Mouse (Mus musculus) liver, embryonic 14.5 days (tissue): ENCODE measurements around the gene Gas7. TPM values are rescaled to one million over a fixed set of nuclear protein-coding genes. Genes with fewer than 3 reads are reported as not detected.

Source experiments
- ATAC-seq: fragments of 200-750 bp; cut with Nextera tagmentation; 2 replicates; pipeline ENCODE4 v1.8.0; 2017; ENCODE audit warnings: moderate number of reproducible peaks, mild to moderate bottlenecking, moderate library complexity; ENCODE audit not compliant: insufficient read depth
- DNase-seq, 3 experiments: peaks; one replicate each; pipeline ENCODE4 v3.0.0-alpha.2; 2012 to 2013; ENCODE audit warnings: low read depth in 3 of 3, low spot score in 3 of 3
- H3K27ac ChIP-seq: fragments of 300-500 bp; sonication (generic); 2 replicates; pipeline ENCODE4 v1.5.1; 2014; ENCODE audit warnings: moderate library complexity, mild to moderate bottlenecking, control low read depth, inconsistent platforms
- H3K27me3 ChIP-seq: fragments of 300-500 bp; sonication (generic); 2 replicates; pipeline ENCODE4 v1.6.1; 2014; ENCODE audit warnings: mild to moderate bottlenecking, low read length, moderate library complexity; ENCODE audit not compliant: control insufficient read depth, insufficient read depth
- H3K36me3 ChIP-seq: fragments of 300-500 bp; sonication (generic); replicated peaks from 2 replicates; pipeline ENCODE4 v1.6.1; 2014; ENCODE audit warnings: low read depth; ENCODE audit not compliant: control insufficient read depth, insufficient read depth
- H3K4me1 ChIP-seq, 2 experiments: fragments of 200-500 bp in 1 of 2; fragments of 300-500 bp in 1 of 2; sonication (generic) in 1 of 2; replicated peaks; 2 replicates each; pipeline ENCODE4 v1.6.1; 2012 to 2014; ENCODE audit warnings: antibody characterized with exemption in 1 of 2, inconsistent platforms in 1 of 2, low read length in 1 of 2; ENCODE audit not compliant: control insufficient read depth in 2 of 2, insufficient read depth in 2 of 2
- H3K4me2 ChIP-seq: fragments of 300-500 bp; sonication (generic); 2 replicates; pipeline ENCODE4 v1.6.1; 2014; ENCODE audit warnings: low read depth, mild to moderate bottlenecking, control low read depth, moderate library complexity
- H3K4me3 ChIP-seq, 2 experiments: fragments of 200-500 bp in 1 of 2; fragments of 300-500 bp in 1 of 2; sonication (generic) in 1 of 2; 2 replicates each; pipeline ENCODE4 v1.5.1; 2012 to 2014; ENCODE audit warnings: low read depth in 2 of 2, low read length in 2 of 2, mild to moderate bottlenecking in 2 of 2, control low read depth in 1 of 2, inconsistent platforms in 1 of 2, moderate library complexity in 1 of 2; ENCODE audit not compliant: insufficient read depth in 1 of 2
- H3K9ac ChIP-seq: fragments of 300-500 bp; sonication (generic); replicated peaks from 2 replicates; pipeline ENCODE4 v1.6.1; 2014; ENCODE audit warnings: mild to moderate bottlenecking, control low read depth, moderate library complexity
- H3K9me3 ChIP-seq: fragments of 300-500 bp; sonication (generic); 2 replicates; pipeline ENCODE4 v1.6.1; 2016; ENCODE audit warnings: low read length, mixed read lengths; ENCODE audit not compliant: control insufficient read depth
- CTCF ChIP-seq: IDR thresholded peaks from 2 replicates; pipeline ENCODE4 v1.5.1; 2016; ENCODE audit warnings: antibody characterized with exemption, low read depth, control low read depth
- EP300 ChIP-seq: IDR thresholded peaks from 2 replicates; pipeline ENCODE4 v1.6.1; 2016; ENCODE audit warnings: antibody characterized with exemption, low read depth
- WGBS: fragments of 180-500 bp; shearing (Covaris S2); extraction: QIAGEN DNeasy Blood & Tissue Kit; methylation state at CpG from one replicate; pipeline ENCODE4 v1.1.7; 2014; ENCODE audit not compliant: insufficient replicate concordance; 5-methylcytosine and 5-hydroxymethylcytosine counted together
- polyA plus RNA-seq, 2 experiments: library from polyadenylated mRNA; depleted of rRNA in 1 of 2; stranded (reverse) in 1 of 2; unstranded in 1 of 2; fragments of >200 nt; fragmentation: Nextera tagmentation in 1 of 2; extraction: Ambion mirVana in 1 of 2; gene quantifications; 2 replicates each; pipeline versions ENCODE4 v1.2.1 to v1.2.3; 2012 to 2014

The Gas7 gene
- polyA plus RNA-seq, 2 experiments = 0.49 to 1.1 TPM

DNA sequence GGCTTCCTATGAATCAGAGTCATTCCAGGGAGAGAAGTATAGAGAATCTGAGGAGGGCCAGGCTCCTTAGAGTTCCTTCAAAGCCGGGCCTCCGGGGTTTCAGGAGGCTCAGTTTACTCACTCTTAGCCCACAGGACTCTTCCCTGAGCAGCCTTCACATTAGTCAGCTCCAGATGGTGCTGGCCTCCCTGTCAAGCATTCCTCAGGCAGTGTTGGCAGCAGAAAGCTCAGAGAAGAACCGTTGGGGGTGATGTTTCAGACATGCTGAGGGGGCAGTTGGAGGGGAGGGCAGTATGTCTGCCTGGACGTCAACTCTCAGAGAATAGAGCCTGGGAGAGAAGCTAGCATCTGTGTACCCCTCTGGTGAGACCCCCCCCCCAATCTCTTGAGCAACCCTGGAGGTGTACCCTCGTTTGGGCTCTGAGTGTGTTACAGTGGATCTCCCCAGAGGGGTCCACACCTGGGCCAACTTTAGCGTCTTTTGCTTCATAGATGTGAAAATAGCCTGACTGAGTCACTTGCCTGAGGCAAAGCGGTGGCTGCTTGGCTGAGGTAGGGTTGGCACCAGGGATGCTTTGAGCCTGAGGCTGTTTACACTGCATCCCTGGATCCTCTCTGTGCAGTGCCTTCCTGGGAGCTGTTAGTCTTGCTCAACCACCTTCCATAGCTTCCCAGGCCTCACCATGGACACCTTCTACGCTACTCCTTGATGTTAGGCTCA is 145.6 kb downstream of the Gas7 start:
- TF ChIP-seq EP300 = no peak
- TF ChIP-seq CTCF = no peak
- no peak for ATAC-seq

DNA sequence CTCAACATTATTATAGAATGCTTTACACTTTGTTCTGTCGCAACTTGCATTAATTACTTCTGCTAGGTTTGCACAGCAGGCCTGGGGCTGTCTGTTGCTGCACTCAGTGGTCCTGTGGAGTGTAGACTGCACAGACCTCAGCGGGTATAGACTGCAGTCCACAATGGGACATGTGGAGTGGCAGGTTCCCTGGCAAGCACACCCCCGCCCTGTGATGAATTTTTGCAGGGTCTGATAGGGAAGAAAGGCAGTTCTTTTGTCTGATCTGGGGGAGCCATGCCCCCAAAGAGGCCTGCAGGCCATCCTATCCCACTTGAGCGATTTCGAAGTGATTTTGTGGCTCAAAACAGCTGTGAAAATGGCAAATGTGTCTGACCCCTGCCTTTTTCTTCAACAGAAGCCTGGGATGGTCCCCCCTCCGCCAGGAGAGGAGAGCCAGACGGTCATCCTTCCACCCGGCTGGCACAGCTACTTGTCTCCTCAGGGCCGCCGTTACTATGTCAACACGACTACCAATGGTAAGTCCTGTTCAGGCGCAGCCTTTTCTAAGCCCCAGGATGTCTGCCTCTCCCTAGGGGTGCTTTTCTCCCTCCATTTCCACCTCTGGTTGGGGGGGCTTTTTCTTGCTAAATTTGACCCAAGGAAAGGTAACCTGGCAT is 147.6 kb downstream of the Gas7 start:
- 63% methylated on average over 12 of the region's 12 CpGs for WGBS
- ATAC-seq = no peak
- Histone ChIP-seq H3K4me1 (no peaks in the 10 kb centered on the region; a peak in 1 of 4 replicates), H3K9me3 (no peaks in the 10 kb centered on the region), H3K36me3 (no peaks in the 10 kb centered on the region), H3K4me2 (no peak overlapping the region), H3K9ac (no peak overlapping the region), H3K27me3 (no peaks in the 10 kb centered on the region), H3K4me3 (no peak overlapping the region), H3K27ac (no peak overlapping the region)
- TF ChIP-seq EP300 (no peak), CTCF (no peak)
- DNase-seq = no peak

More for the DNA sequence above, 145.6 kb downstream of the Gas7 start:
- DNase-seq = no peak
- Histone ChIP-seq H3K4me1 (no peaks in the 10 kb centered on the region; a peak in 1 of 4 replicates), H3K27me3 (no peaks in the 10 kb centered on the region), H3K9me3 (no peaks in the 10 kb centered on the region), H3K4me3 (no peak overlapping the region), H3K9ac (no peak overlapping the region), H3K36me3 (no peaks in the 10 kb centered on the region), H3K27ac (no peak overlapping the region), H3K4me2 (no peak overlapping the region)
- 59% methylated on average over 8 of the region's 8 CpGs for WGBS

DNA sequence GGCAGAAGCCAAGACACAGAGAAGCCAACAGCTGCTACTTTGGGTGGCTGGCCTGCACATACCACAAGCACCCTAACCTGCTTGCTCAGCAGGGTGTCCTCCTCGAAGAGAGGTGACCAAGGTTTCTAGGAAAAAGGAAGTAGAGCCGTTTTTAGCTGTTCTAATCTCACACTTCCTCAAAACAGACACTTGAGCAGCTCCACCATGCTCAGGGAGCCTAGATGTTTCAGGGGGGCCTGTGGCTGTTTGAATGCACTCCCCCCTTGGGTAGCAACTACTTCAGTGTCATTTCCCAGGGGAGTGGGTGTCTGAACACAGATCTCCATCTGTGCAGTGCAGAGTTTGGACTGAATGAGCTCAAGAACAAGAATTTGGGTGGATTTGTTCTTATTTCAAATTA is 149.2 kb downstream of the Gas7 start:
- DNase-seq (no peak), ATAC-seq (no peak)
- Histone ChIP-seq H3K36me3 (no peaks in the 10 kb centered on the region), H3K27me3 (no peaks in the 10 kb centered on the region), H3K9ac (no peak overlapping the region), H3K9me3 (no peaks in the 10 kb centered on the region), H3K27ac (no peak overlapping the region), H3K4me3 (no peak overlapping the region), H3K4me2 (no peak overlapping the region), H3K4me1 (no peaks in the 10 kb centered on the region; a peak in 1 of 4 replicates)
- WGBS = 4% methylated on average over 2 of the region's 2 CpGs
- TF ChIP-seq EP300 (no peak), CTCF (no peak)

DNA sequence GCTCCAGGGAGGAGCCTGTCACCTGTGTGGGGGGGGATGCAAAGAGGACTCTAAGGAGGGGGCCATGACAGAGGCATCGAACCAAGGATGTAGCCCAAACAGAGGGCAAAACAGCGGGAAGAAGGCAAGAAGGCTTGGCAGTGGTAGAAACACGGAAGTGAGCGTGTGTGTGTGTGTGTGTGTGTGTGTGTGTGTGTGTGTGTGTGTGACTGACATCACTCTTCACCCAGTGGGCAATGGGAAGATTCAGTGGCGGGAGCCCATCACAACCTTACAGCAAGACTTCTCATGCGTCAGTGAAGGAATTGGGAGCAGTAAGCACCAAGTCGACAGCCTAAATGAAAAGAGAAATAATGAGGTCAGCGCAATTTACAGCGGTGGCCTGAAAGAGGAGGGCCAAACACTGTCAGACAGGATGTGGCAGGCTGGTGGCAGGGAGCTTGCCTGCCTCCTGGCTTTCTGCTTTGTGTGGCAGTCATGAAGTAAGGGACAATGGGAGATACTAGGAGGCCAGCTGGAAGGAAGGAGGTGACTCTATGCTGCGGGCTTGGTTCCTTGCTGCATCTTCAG is 153.0 kb downstream of the Gas7 start:
- H3K4me1 ChIP-seq = no peaks in the 10 kb centered on the region; a peak in 1 of 4 replicates
- H3K4me2 ChIP-seq = no peak overlapping the region
- TF ChIP-seq CTCF = no peak
- no peaks in the 10 kb centered on the region for H3K9me3 ChIP-seq
- no peak overlapping the region for H3K4me3 ChIP-seq
- 43% methylated on average over 10 of the region's 10 CpGs for WGBS
- ATAC-seq (no peak), DNase-seq (no peak)
- H3K27ac ChIP-seq = no peak overlapping the region
- H3K27me3 ChIP-seq = no peaks in the 10 kb centered on the region
- no peak overlapping the region for H3K9ac ChIP-seq
- no peaks in the 10 kb centered on the region for H3K36me3 ChIP-seq

DNA sequence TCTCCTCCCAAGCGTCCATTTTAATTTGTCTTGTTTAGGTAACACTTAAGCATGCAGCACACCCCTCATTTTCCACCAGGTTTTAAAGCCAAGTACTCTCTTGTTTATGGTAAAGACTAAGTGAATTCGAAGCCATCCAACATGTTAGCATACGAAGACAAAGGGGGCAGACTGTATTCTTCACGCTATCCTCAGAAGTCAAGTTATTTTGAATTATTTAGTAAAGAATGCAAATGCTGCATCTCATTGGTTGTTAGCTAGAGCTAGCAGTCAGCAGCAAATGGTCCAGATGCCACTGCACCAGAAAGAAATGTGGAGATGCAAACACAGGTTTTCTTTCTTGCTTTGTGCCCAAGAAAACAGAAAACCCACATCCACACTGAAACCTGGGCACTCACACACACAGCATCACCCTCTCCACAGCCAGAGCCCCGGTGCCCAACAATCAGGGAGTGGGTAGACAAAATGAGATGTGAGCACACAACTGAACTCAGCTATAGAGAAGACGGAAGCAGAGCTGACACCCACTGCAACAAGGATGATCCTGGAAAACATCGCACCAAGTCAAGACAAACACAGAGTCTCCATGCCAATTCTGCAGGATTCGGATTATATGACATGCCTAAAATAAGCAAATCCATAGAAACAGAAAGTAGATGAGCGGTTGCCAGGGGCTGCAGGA is 157.1 kb downstream of the Gas7 start:
- Histone ChIP-seq H3K9me3 (no peaks in the 10 kb centered on the region), H3K4me3 (no peak overlapping the region), H3K4me2 (no peak overlapping the region), H3K9ac (no peak overlapping the region), H3K36me3 (no peaks in the 10 kb centered on the region), H3K4me1 (no peaks in the 10 kb centered on the region), H3K27ac (no peak overlapping the region), H3K27me3 (no peaks in the 10 kb centered on the region)
- 62% methylated on average over 9 of the region's 9 CpGs for WGBS
- TF ChIP-seq CTCF = no peak
- no peak for TF ChIP-seq EP300
- no peak for DNase-seq
- ATAC-seq = no peak
